In the genomic region with DNA sequence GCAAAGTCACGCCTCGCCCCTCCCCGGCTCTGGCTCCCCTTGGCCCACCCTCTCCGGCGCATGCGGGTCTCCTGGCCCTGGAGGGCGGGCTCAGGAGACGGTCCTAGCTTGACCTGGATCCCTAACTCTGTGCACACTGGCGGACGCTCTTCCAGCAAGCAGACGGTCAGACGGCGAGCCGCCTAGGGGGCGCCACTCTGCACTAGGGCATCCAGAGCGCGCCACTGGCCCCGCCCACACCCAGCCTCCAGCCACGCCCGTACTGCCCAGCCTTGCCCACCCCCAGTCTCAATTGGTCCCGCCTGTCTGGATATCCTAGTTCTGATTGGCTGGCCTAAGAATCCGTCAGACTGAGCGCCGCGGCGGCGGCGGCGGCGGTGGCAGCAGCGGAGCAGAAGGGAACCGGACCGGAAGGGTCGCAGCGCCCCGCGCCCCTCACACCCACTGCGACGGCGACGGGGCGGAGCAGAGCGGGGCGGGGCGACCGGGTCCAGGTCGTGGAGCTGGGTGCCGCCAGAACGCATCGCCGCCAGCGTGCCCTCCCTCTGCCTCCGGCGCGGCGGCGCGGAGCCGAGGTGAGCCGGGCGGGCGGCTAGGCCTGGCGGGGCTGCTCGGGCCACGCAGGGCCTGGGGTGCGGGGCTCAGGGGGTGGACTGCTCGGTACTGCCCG, we compare ENCODE assay signal across 8 mouse cellular contexts. TPM values are rescaled to one million over a fixed set of nuclear protein-coding genes. Genes with fewer than 3 reads are reported as not detected.
A peak's percentile ranks its signal among the peaks of the same experiment; 100 is the strongest.
DNase-seq lines count a peak whose midpoint lies in the region; ATAC-seq and TF ChIP-seq lines count a peak whose summit lies in the region.

A gene (plus strand): TSS at position 351 of the 670 bp plus-strand sequence.

- peak; percentile 99 for ATAC-seq in forebrain, postnatal 0 days
- ATAC-seq in lung, embryonic 15.5 days (ENCODE audit: borderline replicate concordance, extremely low read depth, low FRiP score, low TSS enrichment), result peak; percentile 99

- peak within 1 kb of the TSS; percentile 82 for H3K27ac ChIP-seq in MEL (ENCODE audit: control insufficient read depth, low read depth, low read length)
- H3K27ac ChIP-seq in cerebellum, adult 2 months (ENCODE audit: insufficient read depth, low read length), result peak within 1 kb of the TSS; percentile 72
- peak within 1 kb of the TSS; percentile 78 for H3K27ac ChIP-seq in forebrain, postnatal 0 days (ENCODE audit: low read depth, low read length)
- peak within 1 kb of the TSS; percentile 91 for H3K27ac ChIP-seq in lung, embryonic 15.5 days

- no peaks in the 10 kb centered on the region for H3K9me3 ChIP-seq in MEL (replicated peaks; ENCODE audit: insufficient read depth, low read length)
- H3K9me3 ChIP-seq in forebrain, postnatal 0 days (ENCODE audit: low read length), result no peaks in the 10 kb centered on the region
- H3K9me3 ChIP-seq in lung, embryonic 15.5 days, result no peaks in the 10 kb centered on the region

- TF ChIP-seq POLR2A in MEL (IDR thresholded peaks at IDR 0.05; ENCODE audit: control insufficient read depth in 1 of 2, insufficient read depth in 1 of 2, low read depth in 1 of 2, low read length in 2 of 2, poor library complexity in 1 of 2), result peak; percentile 56 to 86; a peak in 3 of 4 replicates
- peak; percentile 61; the same call in 1 of the 2 replicates for TF ChIP-seq POLR2A in cerebellum, adult 2 months (IDR thresholded peaks at IDR 0.05; ENCODE audit: borderline replicate concordance, insufficient read depth, low read length)

- TF ChIP-seq CTCF in MEL (IDR thresholded peaks at IDR 0.05 in 2 of 3, conservative IDR thresholded peaks at IDR 0.05 in 1 of 3; ENCODE audit: control insufficient read depth in 1 of 3, insufficient read depth in 1 of 3, low read depth in 2 of 3, low read length in 3 of 3, poor library complexity in 1 of 3, severe bottlenecking in 1 of 3), result peak in 2 of 3 experiments; percentile 94 to 97; a peak in 5 of 6 replicates
- TF ChIP-seq CTCF in cerebellum, adult 2 months (IDR thresholded peaks at IDR 0.05; ENCODE audit: borderline replicate concordance, insufficient read depth, low read depth, low read length), result peak; percentile 68
- TF ChIP-seq CTCF in forebrain, postnatal 0 days (IDR thresholded peaks at IDR 0.05; ENCODE audit: low read depth), result peak; percentile 87

- H3K27me3 ChIP-seq in MEL (ENCODE audit: control insufficient read depth in 1 of 2, insufficient read depth in 2 of 2, low read length in 2 of 2), result no peaks in the 10 kb centered on the region
- H3K27me3 ChIP-seq in cerebellum, adult 2 months (ENCODE audit: control insufficient read depth, insufficient read depth, low read length), result no peaks in the 10 kb centered on the region
- H3K27me3 ChIP-seq in forebrain, postnatal 0 days (ENCODE audit: insufficient read depth, low read length), result no peaks in the 10 kb centered on the region
- no peaks in the 10 kb centered on the region for H3K27me3 ChIP-seq in lung, embryonic 15.5 days

- H3K9ac ChIP-seq in MEL (ENCODE audit: control insufficient read depth, low read depth, low read length, poor library complexity, severe bottlenecking), result peak within 1 kb of the TSS; percentile 71
- peak within 1 kb of the TSS; percentile 92 for H3K9ac ChIP-seq in forebrain, postnatal 0 days
- H3K9ac ChIP-seq in lung, embryonic 15.5 days, result peak within 1 kb of the TSS; percentile 80

- peaks cover 7 to 17% of the 10 kb centered on the region in 2 experiments for H3K4me1 ChIP-seq in MEL (ENCODE audit: control insufficient read depth in 1 of 2, insufficient read depth in 2 of 2, low read length in 2 of 2)
- peaks cover 7% of the 10 kb centered on the region; the same call in 1 of the 2 replicates for H3K4me1 ChIP-seq in cerebellum, adult 2 months (ENCODE audit: control insufficient read depth, insufficient read depth, low read length)
- peaks cover 13% of the 10 kb centered on the region for H3K4me1 ChIP-seq in forebrain, postnatal 0 days (ENCODE audit: insufficient read depth)
- H3K4me1 ChIP-seq in lung, embryonic 15.5 days, result peaks cover 21% of the 10 kb centered on the region

- H3K4me2 ChIP-seq in forebrain, postnatal 0 days (ENCODE audit: low read depth), result peak within 1 kb of the TSS; percentile 86
- peak within 1 kb of the TSS; percentile 64 for H3K4me2 ChIP-seq in lung, embryonic 15.5 days

- TF ChIP-seq EP300 in MEL (IDR thresholded peaks at IDR 0.05; ENCODE audit: low read depth in 1 of 2, low read length in 2 of 2), result no peak

- peak; percentile 99 for DNase-seq in MEL (ENCODE audit: low read depth, low spot score)
- DNase-seq in cerebellum, adult 2 months, result peak; percentile 97 to 98
- DNase-seq in forebrain, postnatal 0 days, result peak; percentile 96
- DNase-seq in heart, postnatal 4 days, result peak; percentile 98
- peak; percentile 97 to 98 for DNase-seq in layer of hippocampus, adult 8-10 months (ENCODE audit: low spot score in 2 of 2)
- DNase-seq in ovary, adult 18-20 months (ENCODE audit: low spot score), result peak; percentile 95
- peak; percentile 97 for DNase-seq in thymus, postnatal 0 days (ENCODE audit: low spot score)

- peaks cover 23% of the 10 kb centered on the region for H3K79me2 ChIP-seq in MEL (ENCODE audit: control insufficient read depth, insufficient read depth, low read length, poor library complexity)

- no peak for TF ChIP-seq RAD21 in MEL (IDR thresholded peaks at IDR 0.05; ENCODE audit: low read depth, low read length)

- peaks cover 0 to 5% of the 10 kb centered on the region in 2 experiments; a peak in 2 of 4 replicates for H3K36me3 ChIP-seq in MEL (ENCODE audit: control insufficient read depth in 1 of 2, insufficient read depth in 2 of 2, low read length in 2 of 2)
- no peaks in the 10 kb centered on the region for H3K36me3 ChIP-seq in forebrain, postnatal 0 days (ENCODE audit: insufficient read depth)
- peaks cover 13% of the 10 kb centered on the region; the same call in 1 of the 2 replicates for H3K36me3 ChIP-seq in lung, embryonic 15.5 days

- H3K4me3 ChIP-seq in MEL (ENCODE audit: control insufficient read depth in 1 of 2, insufficient read depth in 1 of 2, low read depth in 2 of 2, low read length in 2 of 2), result peak within 1 kb of the TSS; percentile 65 to 93
- H3K4me3 ChIP-seq in cerebellum, adult 2 months (replicated peaks; ENCODE audit: insufficient read depth, low read depth, low read length), result peak within 1 kb of the TSS; percentile 96
- peak within 1 kb of the TSS; percentile 85 for H3K4me3 ChIP-seq in forebrain, postnatal 0 days (ENCODE audit: low read depth, low read length)
- peak within 1 kb of the TSS; percentile 70 for H3K4me3 ChIP-seq in lung, embryonic 15.5 days

- under 1% methylated on average over 59 of the region's 68 CpGs for WGBS in cerebellum, adult 2 months
- WGBS in forebrain, postnatal 0 days, result 1% methylated on average over 64 of the region's 68 CpGs
- under 1% methylated on average over 63 of the region's 68 CpGs for WGBS in lung, embryonic 15.5 days

TF ChIP-seq in MEL, 35 proteins besides CTCF, POLR2A, EP300 and RAD21 (continues in another document):
- TF ChIP-seq CHD2 (IDR thresholded peaks at IDR 0.05; ENCODE audit: low read length), result no peak
- TF ChIP-seq ZMIZ1 (IDR thresholded peaks at IDR 0.05; ENCODE audit: low read depth, low read length), result no peak; the same call in none of the 2 replicates
- TF ChIP-seq GATA1 (IDR thresholded peaks at IDR 0.05; ENCODE audit: low read depth, low read length), result no peak
- TF ChIP-seq POLR2AphosphoS5 (IDR thresholded peaks at IDR 0.05; ENCODE audit: borderline replicate concordance, low read depth, low read length), result no peak
- no peak for TF ChIP-seq BHLHE40 (IDR thresholded peaks at IDR 0.05; ENCODE audit: borderline replicate concordance, low read depth, low read length)
- no peak for TF ChIP-seq MEF2A (IDR thresholded peaks at IDR 0.05; ENCODE audit: extremely low read depth, insufficient replicate concordance, low read depth, low read length, poor library complexity, severe bottlenecking)
- TF ChIP-seq POLR2AphosphoS2 (IDR thresholded peaks at IDR 0.05; ENCODE audit: low read length), result no peak
- TF ChIP-seq USF1 (IDR thresholded peaks at IDR 0.05; ENCODE audit: low read depth, low read length), result 0 out of 2 replicates have a peak, but pooled peaks have one; percentile 24
- no peak; the same call in 1 of the 2 replicates for TF ChIP-seq KAT2A (conservative IDR thresholded peaks at IDR 0.05; ENCODE audit: low read depth, low read length)
- TF ChIP-seq NRF1 (IDR thresholded peaks at IDR 0.05; ENCODE audit: insufficient read depth, low read depth, low read length, poor library complexity, severe bottlenecking), result peak; percentile 77
- no peak for TF ChIP-seq MAX (IDR thresholded peaks at IDR 0.05; ENCODE audit: low read length)
- TF ChIP-seq MAZ (IDR thresholded peaks at IDR 0.05; ENCODE audit: low read depth, low read length), result peak; percentile 79; the same call in 1 of the 2 replicates
- TF ChIP-seq TCF12 (IDR thresholded peaks at IDR 0.05; ENCODE audit: low read depth, low read length), result no peak; the same call in none of the 2 replicates
- peak; percentile 67 for TF ChIP-seq ELF1 (IDR thresholded peaks at IDR 0.05; ENCODE audit: low read depth, low read length)
- TF ChIP-seq MXI1 (IDR thresholded peaks at IDR 0.05; ENCODE audit: low read depth, low read length), result peak; percentile 55
- peak; percentile 81 for TF ChIP-seq HCFC1 (IDR thresholded peaks at IDR 0.05; ENCODE audit: low read depth, low read length)
- no peak; the same call in 1 of the 2 replicates for TF ChIP-seq SMC3 (IDR thresholded peaks at IDR 0.05; ENCODE audit: low read depth, low read length)
- no peak for TF ChIP-seq ZC3H11A (IDR thresholded peaks at IDR 0.05; ENCODE audit: low read depth, low read length)
- TF ChIP-seq RCOR1 (IDR thresholded peaks at IDR 0.05; ENCODE audit: low read depth, low read length), result no peak
- TF ChIP-seq SIN3A (IDR thresholded peaks at IDR 0.05; ENCODE audit: low read length), result peak; percentile 78
- TF ChIP-seq TBP (IDR thresholded peaks at IDR 0.05; ENCODE audit: low read depth, low read length), result peak; percentile 67
- no peak for TF ChIP-seq CHD1 (IDR thresholded peaks at IDR 0.05; ENCODE audit: low read depth, low read length)
- no peak for TF ChIP-seq MYC (IDR thresholded peaks at IDR 0.05; ENCODE audit: low read depth, low read length)

RNA-seq across cellular contexts. Expression of the gene that starts here (rescaled TPM):
- 42.6 and 52.8 TPM in 2 replicates for total RNA-seq in MEL (2012; rRNA removed)
- polyA plus RNA-seq in MEL (2012; ENCODE audit: insufficient read depth in 1 of 2, insufficient read length in 2 of 2, low read depth in 1 of 2, low replicate concordance in 2 of 2, missing spikeins in 1 of 2), result 10 to 100 TPM in 1 of 2 experiments, not detected in 1; 43.1 TPM
- polyA plus RNA-seq in cerebellum, adult 2 months (2012; rRNA removed), result 146 and 147 TPM in 2 replicates
- 92.3 and 123 TPM in 2 replicates for total RNA-seq in forebrain, postnatal 0 days (2014; rRNA removed)
- polyA plus RNA-seq in forebrain, postnatal 0 days (2015; fragmentation: Nextera tagmentation; extraction: Ambion mirVana), result 41.5 and 55.6 TPM in 2 replicates
- total RNA-seq in heart, postnatal 4 days (2021), result 10 to 100 TPM; 51.4 to 53.6 TPM
- total RNA-seq in layer of hippocampus, adult 8-10 months (2022), result 100 to 1,000 TPM; 143 to 179 (median 165) TPM
- 36.1 and 38.8 TPM in 2 replicates for polyA plus RNA-seq in lung, embryonic 15.5 days (2015; fragmentation: Nextera tagmentation; extraction: Ambion mirVana)
- 42.0 and 44.5 TPM in 2 replicates for polyA plus RNA-seq in thymus, postnatal 0 days (2015; fragmentation: Nextera tagmentation; extraction: Ambion mirVana)

Comparison
In these comparisons a context has a peak if more than half of its experiments do, and no peak if none do; other contexts are left out.
1. Peak in every context shown above with its lines: DNase-seq, ATAC-seq, H3K4me3 ChIP-seq and H3K27ac ChIP-seq.